Mouse (Mus musculus) granulocyte monocyte progenitor cell, adult 5-6 weeks (primary cell): ENCODE data around the gene Gosr1. TPM values are rescaled to one million over a fixed set of nuclear protein-coding genes. Genes with fewer than 3 reads are reported as not detected.
A peak's percentile ranks its signal among the peaks of the same experiment; 100 is the strongest.
"Not testable (repeated sequence)": the region's sequence is repeated elsewhere in the genome, so short reads cannot be mapped to it uniquely, and the experiment has no call there.

Experiments
- ATAC-seq: replicated peaks from 2 replicates; pipeline ENCODE4 v1.8.0; 2016; ENCODE audit warnings: mild to moderate bottlenecking, moderate TSS enrichment, inconsistent platforms; ENCODE audit not compliant: poor library complexity, severe bottlenecking
- total RNA-seq, 2 experiments: library from RNA; stranded (forward) in 1 of 2; stranded (reverse) in 1 of 2; fragments of 200-712, 200-1000 nt in 1 of 2; fragments of >200 nt in 1 of 2; fragmentation: Nextera tagmentation in 1 of 2; gene quantifications; 2 replicates each; pipeline ENCODE4 v1.2.3; 2014 to 2017

Gene Gosr1
- total RNA-seq (2014; fragmentation: Nextera tagmentation), result 14.7 and 14.9 TPM in 2 replicates
- 47.4 and 93.8 TPM in 2 replicates for total RNA-seq (2017)

- ATAC-seq, result peak; percentile 99
These were observed at the start of gene Gosr1 for GRCm38 (mm10) chr11:76763053-76763740. Gene Gosr1 (minus strand): TSS chr11:76763579.

- no peak for ATAC-seq
These were observed 47.5 kb upstream of the Gosr1 start for GRCm38 (mm10) chr11:76810706-76811495.

- no peak for ATAC-seq
These were observed 46.1 kb upstream of the Gosr1 start for GRCm38 (mm10) chr11:76809450-76809849.

DNA sequence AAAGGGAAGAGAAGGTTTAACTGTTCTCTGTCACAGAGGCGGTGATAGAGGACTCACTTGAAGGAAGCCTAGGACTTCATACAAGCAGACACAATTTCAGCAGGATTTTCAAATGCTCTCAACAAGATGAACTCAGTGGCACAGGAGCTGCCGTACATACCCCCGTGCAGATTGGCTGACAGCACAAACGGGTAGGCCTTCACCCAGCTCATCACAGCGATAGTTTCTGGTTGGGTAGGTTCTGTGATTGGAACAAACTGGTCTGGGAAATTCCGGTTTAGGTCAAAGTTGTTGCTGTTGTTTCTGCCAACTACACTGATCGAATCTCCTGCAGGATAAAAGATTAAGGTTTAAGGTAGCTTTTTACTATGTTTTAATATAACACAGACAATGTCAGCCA, 45.2 kb upstream of the Gosr1 start:
- ATAC-seq, result no peak

- ATAC-seq, result no peak
These were observed 43.8 kb upstream of the Gosr1 start for GRCm38 (mm10) chr11:76807007-76807679.

GRCm38 (mm10) chr11:76806026-76806425, 42.6 kb upstream of the Gosr1 start:
- ATAC-seq, result no peak

GRCm38 (mm10) chr11:76805072-76805471, 41.7 kb upstream of the Gosr1 start:
- not testable (repeated sequence) for ATAC-seq

GRCm38 (mm10) chr11:76803266-76803665, 39.9 kb upstream of the Gosr1 start:
- ATAC-seq, result no peak

DNA sequence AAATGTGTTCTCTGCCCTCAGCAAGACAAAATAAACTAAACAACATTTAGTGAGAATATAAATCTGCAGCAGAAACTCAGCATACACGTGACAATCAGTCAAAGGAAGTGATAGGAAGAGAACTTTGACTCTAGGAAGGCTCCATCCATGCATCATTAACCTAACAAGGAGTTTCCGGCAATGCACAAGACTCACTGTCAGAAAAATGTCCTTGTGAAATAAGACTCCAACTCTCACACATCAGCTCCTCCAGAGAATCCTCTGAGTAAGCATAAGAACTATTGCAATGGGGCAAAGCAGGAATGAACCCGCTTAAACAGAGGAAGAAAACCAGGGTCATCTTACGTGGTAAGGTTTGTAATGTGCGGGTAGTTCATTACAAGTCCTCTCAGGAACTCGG, 33.9 kb upstream of the Gosr1 start:
- ATAC-seq, result no peak

DNA sequence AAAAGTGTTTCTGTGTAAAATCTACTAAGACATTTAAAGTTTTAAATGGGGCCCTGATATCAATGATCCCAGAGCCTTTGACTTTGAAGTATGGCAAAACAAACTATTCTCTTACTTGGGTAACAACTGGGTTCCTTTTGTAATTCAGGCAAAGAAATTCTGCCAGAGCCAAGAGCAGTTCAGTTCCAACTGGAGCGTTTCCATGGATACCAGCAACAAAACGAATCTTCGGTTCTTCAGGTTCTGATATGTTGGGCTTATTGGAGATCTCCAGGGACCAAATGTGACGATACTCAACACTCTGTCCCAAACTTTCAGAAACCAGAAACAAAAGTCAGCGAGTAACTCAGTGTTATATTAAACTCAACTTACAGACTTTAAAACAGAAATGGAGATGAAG, 31.9 kb upstream of the Gosr1 start:
- ATAC-seq, result no peak

DNA sequence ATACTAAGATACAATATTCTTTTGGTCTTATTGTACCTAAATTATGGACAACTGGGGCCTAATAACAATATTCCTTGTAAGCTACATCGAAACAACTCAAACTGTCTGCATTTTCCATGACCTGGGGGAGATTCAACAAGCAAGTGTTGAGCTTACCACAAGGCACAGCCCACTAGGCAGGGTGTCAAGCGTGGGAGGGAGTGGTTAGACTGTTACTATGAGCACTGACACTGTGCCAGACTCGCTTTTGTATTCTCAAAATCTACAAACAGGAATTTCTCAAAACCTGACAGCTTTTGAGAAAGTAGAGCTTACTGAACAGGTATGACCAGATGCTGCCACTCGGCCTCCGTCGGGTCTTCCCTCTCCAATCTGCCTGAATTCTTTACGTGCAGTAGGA, 28.0 kb upstream of the Gosr1 start:
- ATAC-seq, result no peak

DNA sequence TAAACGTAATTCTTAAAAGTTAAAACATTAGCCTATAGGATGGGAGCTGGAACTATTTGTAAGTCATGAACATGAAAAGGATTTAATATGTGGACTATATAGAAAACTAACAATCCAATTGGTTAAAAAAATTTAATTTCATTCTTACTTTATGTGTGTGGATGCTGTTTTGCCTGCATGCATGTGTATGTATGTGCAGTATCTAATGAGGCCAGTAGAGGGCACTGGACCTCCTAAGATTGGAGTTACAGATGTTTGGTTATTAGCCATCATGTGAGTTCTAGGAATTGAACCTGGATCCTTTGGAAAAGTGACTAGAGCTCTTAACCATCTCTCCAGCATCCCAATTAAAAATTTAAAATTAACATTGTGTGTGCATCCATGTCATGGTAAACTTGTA, 25.9 kb upstream of the Gosr1 start:
- ATAC-seq, result 0 out of 2 replicates have a peak, but pooled peaks have one; percentile 40

GRCm38 (mm10) chr11:76775533-76775932, 12.2 kb upstream of the Gosr1 start:
- ATAC-seq, result no peak

DNA sequence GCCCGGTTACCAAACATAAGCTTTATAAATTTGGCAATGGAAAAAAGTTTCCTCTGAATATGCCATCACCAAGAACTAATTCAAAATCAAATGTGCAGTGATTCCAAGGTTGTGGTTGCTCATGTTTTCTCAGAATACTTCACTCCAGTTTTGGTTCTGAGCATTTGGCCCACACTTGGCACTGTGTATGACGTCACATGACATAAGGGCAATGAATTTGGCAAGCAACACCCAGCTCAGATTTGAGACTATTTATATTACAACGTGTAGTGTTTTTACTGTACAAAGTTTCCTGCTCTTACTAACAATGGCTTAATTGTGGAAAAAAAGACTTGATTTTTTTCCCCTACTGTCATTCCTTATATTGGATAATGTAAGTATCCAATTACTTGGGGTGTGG, 10.4 kb upstream of the Gosr1 start:
- no peak for ATAC-seq

GRCm38 (mm10) chr11:76770566-76770965, 7.2 kb upstream of the Gosr1 start:
- ATAC-seq, result no peak

DNA sequence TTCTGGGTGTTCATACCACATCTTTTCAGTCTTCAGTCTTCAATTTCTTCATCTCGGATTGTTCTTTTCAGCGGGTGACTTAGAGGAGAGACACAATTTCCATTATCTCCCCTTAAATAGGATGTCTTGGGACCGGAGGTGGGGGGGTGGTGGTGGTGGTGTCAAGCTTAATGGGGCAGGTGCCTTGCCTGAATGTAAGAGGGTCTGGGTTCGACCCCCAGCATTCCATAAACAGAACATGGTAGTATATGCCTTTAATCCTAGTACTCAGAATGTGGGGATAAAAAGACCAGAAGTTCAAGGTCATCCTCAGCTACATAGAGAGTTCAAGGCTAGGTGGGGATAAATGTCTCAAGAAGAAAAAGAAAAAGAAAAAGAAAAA, 353 bp upstream of the Gosr1 start:
- no peak for ATAC-seq

DNA sequence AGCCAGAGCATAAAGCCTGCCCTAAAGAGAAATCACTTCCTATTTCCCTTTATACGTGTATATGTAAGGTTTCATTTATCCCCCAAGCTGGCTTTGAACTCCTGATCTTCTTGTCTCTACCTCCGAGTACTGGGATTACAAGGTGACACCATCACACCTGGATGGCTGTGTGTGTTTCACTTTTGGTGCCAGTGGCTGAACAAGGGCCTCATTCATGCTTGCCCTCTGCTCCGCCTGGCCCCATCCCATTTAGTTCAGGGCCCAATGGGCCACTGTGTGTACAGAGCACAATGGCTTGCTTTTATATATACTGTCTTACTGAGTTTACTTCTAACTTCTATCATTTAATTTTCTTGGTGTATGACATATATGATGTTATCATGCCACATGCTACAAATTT, 11.1 kb downstream of the Gosr1 start:
- no peak for ATAC-seq

DNA sequence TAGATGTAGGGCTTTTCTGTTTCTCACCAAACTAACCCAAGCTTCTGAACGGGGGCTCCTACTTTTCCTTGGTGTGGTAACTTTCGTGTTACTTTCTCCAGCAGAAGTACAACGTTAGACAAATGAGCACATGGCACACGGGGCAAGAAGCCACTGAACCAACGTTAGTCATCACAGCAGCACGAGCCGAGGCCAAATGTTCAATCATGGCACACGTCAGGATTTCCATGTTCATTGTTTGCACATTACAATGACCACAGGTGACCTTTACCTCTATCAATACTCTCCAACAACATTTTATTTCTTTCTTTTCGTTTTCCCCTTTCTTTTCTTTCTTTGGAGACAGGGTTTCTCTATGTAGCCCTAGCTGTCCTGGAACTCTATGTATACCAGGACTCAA, 14.6 kb downstream of the Gosr1 start:
- no peak for ATAC-seq

GRCm38 (mm10) chr11:76745921-76746320, 17.5 kb downstream of the Gosr1 start:
- no peak for ATAC-seq

DNA sequence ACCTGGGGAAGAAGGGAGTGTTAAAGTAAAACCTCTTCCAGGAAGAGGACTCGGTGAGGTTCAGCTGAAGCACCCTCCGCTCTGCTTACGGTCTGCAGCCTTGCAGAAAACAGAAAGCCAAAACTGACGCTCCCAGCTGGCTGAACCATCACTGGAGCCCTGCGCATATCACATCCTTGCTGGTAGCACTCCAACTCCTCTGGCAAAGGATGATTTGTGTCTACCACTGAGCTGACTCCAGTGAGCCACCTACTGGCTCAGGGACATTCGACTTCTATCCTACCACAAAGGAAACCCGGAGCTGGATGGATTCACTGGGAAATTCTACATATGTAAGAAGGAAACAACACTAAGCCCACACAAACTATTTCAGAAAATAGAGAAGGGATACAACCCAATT, 18.8 kb downstream of the Gosr1 start:
- no peak for ATAC-seq

GRCm38 (mm10) chr11:76742511-76742910, 20.9 kb downstream of the Gosr1 start:
- ATAC-seq, result no peak
